Mouse (Mus musculus) thymus, adult 2 months (tissue): ENCODE data around the gene Gpr179.

Source experiments
- CTCF ChIP-seq: fragments of 200-500 bp; IDR thresholded peaks from 2 replicates; pipeline ENCODE4 v1.5.1; 2012; ENCODE audit warnings: mild to moderate bottlenecking, control low read depth, low read length, moderate library complexity, borderline replicate concordance; ENCODE audit not compliant: control insufficient read depth, poor library complexity, insufficient read depth; ENCODE audit errors: extremely low read depth
- POLR2A ChIP-seq: fragments of 200-500 bp; IDR thresholded peaks from 2 replicates; pipeline ENCODE4 v1.6.1; 2012; ENCODE audit warnings: mild to moderate bottlenecking, low read length, control low read depth, moderate library complexity; ENCODE audit not compliant: control insufficient read depth, poor library complexity, insufficient read depth; ENCODE audit errors: extremely low read depth

GRCm38 (mm10) chr11:97373402-97373801 is 21.5 kb upstream of the Gpr179 start:
- TF ChIP-seq CTCF (no peak), POLR2A (no peak)
